Mouse (Mus musculus) myocyte (in vitro differentiated cells): Measurements from ENCODE around the gene Med9.
A peak's percentile ranks its signal among the peaks of the same experiment; 100 is the strongest.

Experiments
- CEBPB ChIP-seq: IDR thresholded peaks from 2 replicates; pipeline ENCODE4 v1.6.1; 2011; ENCODE audit warnings: mild to moderate bottlenecking, moderate library complexity; ENCODE audit not compliant: poor library complexity, insufficient read depth, severe bottlenecking
- E2F4 ChIP-seq: IDR thresholded peaks from one replicate; pipeline ENCODE4 v1.6.1; 2011; ENCODE audit warnings: mild to moderate bottlenecking, control low read depth, moderate library complexity; ENCODE audit not compliant: insufficient read depth
- MAX ChIP-seq: IDR thresholded peaks from one replicate; pipeline ENCODE4 v1.6.1; 2011; ENCODE audit warnings: low read depth, mild to moderate bottlenecking, control low read depth
- MYOD1 ChIP-seq, 3 experiments: IDR thresholded peaks; one replicate each; pipeline ENCODE4 v1.6.1; 2011; ENCODE audit warnings: control low read depth in 2 of 3, low read depth in 2 of 3, mild to moderate bottlenecking in 2 of 3, moderate library complexity in 1 of 3; ENCODE audit not compliant: insufficient read length in 2 of 3, control insufficient read depth in 1 of 3
- MYOG ChIP-seq, 3 experiments: IDR thresholded peaks; one replicate each; pipeline ENCODE4 v1.6.1; 2011; ENCODE audit warnings: control low read depth in 2 of 3, low read depth in 2 of 3, mild to moderate bottlenecking in 2 of 3; ENCODE audit not compliant: insufficient read length in 2 of 3, control insufficient read depth in 1 of 3, insufficient read depth in 1 of 3
- POLR2A ChIP-seq: IDR thresholded peaks from one replicate; pipeline ENCODE4 v1.6.1; 2011; ENCODE audit warnings: low read depth, mild to moderate bottlenecking, control low read depth, moderate library complexity; ENCODE audit not compliant: insufficient read length
- POLR2AphosphoS2 ChIP-seq: IDR thresholded peaks from one replicate; pipeline ENCODE4 v1.6.1; 2011; ENCODE audit warnings: low read depth, control low read depth; ENCODE audit not compliant: insufficient read length
- REST ChIP-seq: IDR thresholded peaks from one replicate; pipeline ENCODE4 v1.6.1; 2011; ENCODE audit warnings: mild to moderate bottlenecking, control low read depth, moderate library complexity; ENCODE audit not compliant: insufficient read depth, insufficient read length
- SRF ChIP-seq: IDR thresholded peaks from one replicate; pipeline ENCODE4 v1.6.1; 2011; ENCODE audit warnings: low read depth; ENCODE audit not compliant: control insufficient read depth, insufficient read length
- TCF12 ChIP-seq: IDR thresholded peaks from one replicate; pipeline ENCODE4 v1.6.1; 2011; ENCODE audit warnings: mild to moderate bottlenecking, control low read depth; ENCODE audit not compliant: poor library complexity, insufficient read depth, severe bottlenecking
- USF1 ChIP-seq: IDR thresholded peaks from one replicate; pipeline ENCODE4 v1.6.1; 2011; ENCODE audit warnings: low read depth, mild to moderate bottlenecking, control low read depth, moderate library complexity

GRCm38 (mm10) chr11:60005866-60006265 lies 57.9 kb downstream of the Med9 start:
- peak in 1 of 3 experiments; percentile 19 for TF ChIP-seq MYOG (IDR thresholded peaks at IDR 0.05; ENCODE audit: control insufficient read depth in 1 of 3, insufficient read depth in 1 of 3, insufficient read length in 2 of 3, low read depth in 2 of 3)
- no peak for TF ChIP-seq POLR2A
- TF ChIP-seq TCF12, result no peak
- TF ChIP-seq POLR2AphosphoS2, result no peak
- no peak for TF ChIP-seq USF1
- TF ChIP-seq E2F4, result no peak
- TF ChIP-seq MAX, result no peak
- no peak for TF ChIP-seq MYOD1 (IDR thresholded peaks at IDR 0.05; ENCODE audit: control insufficient read depth in 1 of 3, insufficient read length in 2 of 3, low read depth in 2 of 3)
- TF ChIP-seq CEBPB, result no peak
- TF ChIP-seq SRF, result no peak
- no peak for TF ChIP-seq REST
